Mouse (Mus musculus) cerebellum, adult 11-12 months (tissue): ENCODE measurements around the gene Rab31.
"Not testable (repeated sequence)": the region's sequence is repeated elsewhere in the genome, so short reads cannot be mapped to it uniquely, and the experiment has no call there.

Source experiments
- DNase-seq: peaks from one replicate; pipeline ENCODE4 v3.0.0; 2022

Gene Rab31

DNA sequence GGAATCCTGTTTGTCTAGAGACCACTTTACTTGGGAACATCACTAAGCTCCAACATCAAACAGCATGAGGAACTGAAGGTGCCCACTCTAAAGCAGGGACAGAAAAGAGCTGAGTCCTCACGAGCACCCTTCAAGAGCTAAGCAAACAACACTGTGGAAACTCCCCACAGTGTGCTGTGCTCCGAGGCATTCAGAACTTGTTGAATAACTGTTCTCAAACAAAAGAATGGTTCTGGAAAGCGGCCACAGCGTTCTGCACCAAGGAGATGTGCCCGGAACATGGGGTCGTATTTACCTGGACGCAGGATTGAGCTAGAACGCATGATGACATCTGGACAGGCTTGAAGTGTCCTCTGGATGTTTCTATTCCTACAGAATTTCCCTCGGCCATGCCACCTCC lies 114.6 kb downstream of the Rab31 start:
- DNase-seq, result no peak

DNA sequence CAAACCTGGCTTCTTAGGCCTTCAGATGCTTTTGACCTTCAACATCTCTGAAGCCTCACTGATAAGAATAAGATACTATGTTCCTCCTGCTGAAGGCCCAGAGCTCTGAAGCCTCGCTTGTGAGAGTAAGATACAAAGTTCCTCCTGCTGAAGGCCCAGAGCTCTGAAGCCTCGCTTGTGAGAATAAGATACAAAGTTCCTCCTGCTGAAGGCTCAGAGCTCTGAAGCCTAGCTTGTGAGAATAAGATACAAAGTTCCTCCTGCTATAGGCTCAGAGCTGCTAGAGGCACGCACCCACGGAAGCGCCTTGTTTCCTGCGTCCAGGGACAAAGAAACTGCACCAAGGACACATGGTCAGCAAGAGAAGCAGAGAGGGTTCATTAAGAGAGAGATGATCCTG lies 115.8 kb downstream of the Rab31 start:
- no peak for DNase-seq

DNA sequence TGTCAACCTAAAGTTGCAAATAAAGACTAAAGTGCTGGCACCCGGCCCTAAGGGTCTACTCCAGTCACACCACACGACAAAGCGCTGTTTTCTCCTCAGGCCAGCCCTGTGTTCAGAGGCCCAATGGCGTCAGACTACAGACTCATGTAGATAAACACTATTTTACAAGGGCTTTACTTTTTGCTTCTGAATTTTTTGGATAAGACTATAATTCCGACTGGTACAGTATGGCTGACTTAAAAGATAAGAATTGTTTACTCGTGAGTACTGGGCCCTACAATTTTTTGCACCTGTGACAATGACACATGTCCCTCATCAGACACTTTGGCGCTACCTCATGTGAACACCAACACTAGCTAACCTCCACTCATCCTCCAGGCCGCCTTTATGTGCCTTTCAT lies 116.5 kb downstream of the Rab31 start:
- no peak for DNase-seq

DNA sequence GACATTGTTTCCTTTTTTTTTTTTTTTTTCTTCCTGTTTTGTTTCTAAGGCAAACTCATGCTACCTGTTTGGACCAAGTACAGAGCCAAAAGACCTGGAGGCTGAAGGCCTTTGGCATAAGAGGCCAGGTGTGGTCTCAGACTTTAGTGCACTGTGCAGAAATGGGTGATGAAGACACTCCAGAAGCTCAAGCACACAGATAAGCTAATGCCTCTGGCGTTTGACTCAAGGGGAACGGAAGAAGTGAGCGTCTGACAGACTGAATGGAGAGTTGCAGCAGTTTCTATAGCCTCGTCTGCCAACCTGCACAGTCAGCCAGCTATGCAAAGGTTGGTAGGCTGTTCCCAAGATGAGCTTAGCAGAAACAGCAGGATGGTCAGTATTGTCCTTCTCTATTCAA lies 116.9 kb downstream of the Rab31 start:
- no peak for DNase-seq

DNA sequence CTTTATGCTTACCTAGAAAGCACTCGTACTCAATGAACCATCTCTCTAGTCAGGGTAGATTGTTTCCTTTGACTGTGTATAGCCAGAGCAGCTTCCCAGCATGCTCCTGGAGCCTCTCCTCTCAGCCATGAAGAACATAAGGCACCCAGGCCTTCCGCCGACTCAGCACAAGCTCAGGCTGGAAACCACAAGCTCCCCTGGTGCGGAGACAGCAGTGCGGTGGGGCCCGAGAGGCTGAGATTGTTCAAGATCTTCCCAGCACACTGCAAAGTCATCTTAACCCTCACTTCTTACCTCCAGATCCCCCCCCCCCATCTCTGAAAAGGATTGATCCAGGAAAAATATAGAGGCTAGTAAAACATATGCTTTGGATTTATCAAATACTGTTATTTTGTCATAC lies 122.0 kb downstream of the Rab31 start:
- DNase-seq, result no peak

DNA sequence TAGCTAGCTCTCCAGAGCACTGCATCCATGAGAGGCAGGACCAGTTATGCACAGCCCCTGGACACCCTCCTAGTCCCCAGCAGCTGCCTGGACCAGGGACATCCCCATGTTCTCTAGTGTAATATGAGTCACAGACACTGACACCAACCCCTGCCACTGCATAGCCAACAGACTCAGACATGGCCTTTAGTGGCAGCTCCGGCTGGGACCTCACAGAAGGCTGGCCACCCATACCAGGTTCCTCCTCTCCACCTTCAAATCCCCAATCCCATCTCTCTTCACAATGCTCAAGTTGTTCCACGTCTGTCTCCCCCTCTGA lies 123.4 kb downstream of the Rab31 start:
- DNase-seq, result no peak

DNA sequence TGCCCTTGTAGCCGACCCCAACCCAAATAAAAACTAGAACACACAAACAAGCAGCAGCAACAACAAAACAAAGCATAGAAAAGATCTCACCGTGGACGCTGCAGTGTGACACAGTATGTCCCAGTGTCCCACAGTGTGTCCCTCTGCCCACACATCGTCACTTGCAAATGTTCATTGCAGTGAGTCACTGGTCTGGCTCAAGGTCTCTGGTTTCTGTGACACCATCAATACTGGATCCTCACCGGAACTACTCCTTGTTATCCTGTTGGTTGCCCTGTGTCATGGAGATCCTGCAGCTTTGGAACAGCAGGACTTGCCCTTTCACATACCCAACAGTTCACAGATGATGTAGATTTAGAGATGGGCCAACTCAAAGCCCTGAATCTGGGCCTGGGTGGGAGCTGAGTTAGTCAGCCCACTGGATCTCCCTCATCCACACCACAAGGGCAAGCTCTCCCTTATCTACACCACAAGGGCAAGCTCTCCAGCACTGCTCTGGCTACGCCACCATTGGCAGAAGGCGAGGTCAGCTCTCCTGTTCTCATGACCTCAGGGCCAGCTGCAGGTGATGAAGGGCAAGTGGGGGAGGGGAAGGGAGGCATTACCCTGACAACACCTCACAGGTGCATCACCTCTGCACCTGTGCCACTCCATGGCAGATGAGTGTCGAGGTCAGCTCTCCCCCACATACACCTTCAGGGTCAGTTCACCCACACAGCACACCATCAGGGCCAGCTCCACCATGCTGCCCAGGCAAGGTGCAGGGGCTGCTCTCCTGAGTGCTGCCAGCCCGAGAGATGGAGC lies 124.0 kb downstream of the Rab31 start:
- DNase-seq, result no peak

DNA sequence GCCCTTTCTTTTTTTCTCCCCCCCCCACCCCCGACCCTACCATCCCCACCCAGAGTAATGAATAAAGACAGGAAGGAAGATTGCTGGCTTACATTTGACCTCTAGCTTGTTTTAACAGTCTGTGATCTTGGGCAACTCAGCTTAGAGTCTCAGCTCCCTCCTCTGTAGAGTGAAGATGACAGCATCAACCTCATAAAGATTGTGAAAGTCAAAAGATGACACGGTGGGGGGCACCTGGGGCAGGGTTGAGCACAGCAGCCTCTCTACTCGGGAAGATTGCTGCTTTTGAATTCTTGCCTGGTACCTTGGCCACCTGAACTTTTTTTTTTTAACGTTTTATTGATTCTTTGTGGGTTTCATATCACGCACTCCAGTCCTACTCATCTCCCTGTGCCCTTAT lies 124.6 kb downstream of the Rab31 start:
- no peak for DNase-seq

DNA sequence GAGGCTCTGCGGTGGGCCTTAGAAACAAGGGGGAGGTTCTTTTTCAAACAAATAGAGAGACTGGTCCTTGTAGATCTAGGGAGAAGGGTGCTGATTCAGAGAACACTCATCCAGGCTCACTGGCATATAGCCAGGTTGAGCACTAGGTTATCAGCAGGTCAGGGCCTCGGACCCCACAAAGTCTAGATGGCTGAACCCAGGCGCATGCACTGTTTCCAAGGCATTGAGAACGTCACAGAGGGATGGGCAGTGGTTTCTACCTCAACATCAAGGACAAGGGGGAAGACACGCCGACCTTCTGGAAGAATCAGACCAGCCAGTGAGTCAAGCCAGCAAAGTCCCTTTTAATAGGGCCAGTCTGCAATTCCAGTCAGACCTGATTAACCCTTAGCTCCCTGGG lies 125.3 kb downstream of the Rab31 start:
- DNase-seq, result no peak

DNA sequence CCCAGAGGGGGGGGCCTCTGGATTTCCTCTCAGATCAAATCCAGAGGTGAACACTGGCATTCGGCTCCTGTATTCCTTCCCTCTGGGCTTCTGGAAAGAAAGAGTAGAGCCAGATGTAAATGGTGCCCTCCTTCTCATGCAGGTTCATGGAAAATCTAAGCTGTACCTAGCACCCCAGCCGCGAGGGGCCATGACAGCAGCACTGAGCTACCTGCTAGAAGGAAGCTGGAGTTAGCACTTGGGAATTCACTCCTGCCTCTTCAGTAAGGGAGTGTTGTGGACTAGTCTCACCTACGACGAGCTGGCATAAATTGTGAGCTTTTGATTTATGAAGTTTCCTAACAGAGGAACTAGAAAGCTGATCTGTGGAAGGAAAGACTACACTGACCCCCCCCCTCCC lies 129.0 kb downstream of the Rab31 start:
- DNase-seq, result no peak

DNA sequence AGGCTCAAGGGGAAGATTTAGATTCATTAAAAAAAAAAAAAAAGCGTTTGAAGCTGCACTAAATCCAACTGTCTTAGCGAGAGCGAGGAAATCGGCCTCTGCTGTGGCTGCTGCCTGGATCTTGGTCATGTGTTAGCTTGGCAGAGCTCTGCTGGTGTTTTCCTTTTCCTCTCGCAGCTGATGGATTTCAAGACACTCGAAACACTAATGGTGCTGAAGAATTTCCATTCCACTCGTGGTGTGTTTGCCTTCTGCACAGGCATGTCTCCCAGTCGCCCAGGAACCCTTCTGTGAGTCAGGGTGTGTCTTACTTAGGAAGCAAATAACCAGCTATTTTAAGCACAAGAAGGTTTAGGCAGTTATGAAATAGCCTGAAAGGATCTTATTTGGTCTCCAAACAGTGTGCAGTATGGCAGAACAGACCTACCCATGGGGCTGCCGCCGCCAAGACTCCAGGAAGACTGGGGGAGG lies 129.5 kb downstream of the Rab31 start:
- no peak for DNase-seq

DNA sequence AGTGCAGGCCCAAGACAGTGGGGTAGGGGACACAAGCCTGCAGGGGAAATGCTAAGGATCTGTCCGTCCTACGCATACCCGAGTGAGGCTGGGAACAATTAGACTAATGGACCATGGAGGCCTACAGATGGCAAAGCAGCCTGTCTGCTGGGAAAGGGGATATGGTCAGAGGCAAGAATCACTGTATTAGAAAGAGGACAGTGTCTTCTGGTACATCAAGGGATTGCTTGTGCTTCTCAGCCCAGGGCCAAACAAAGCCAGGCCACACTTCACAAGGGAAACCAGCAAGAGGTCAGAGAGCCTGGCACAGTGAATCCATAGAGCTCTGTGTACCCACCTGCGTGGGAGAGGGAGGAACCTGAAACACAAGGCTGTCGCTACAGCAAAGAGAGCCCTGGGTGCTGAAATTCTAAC lies 130.0 kb downstream of the Rab31 start:
- DNase-seq, result no peak

DNA sequence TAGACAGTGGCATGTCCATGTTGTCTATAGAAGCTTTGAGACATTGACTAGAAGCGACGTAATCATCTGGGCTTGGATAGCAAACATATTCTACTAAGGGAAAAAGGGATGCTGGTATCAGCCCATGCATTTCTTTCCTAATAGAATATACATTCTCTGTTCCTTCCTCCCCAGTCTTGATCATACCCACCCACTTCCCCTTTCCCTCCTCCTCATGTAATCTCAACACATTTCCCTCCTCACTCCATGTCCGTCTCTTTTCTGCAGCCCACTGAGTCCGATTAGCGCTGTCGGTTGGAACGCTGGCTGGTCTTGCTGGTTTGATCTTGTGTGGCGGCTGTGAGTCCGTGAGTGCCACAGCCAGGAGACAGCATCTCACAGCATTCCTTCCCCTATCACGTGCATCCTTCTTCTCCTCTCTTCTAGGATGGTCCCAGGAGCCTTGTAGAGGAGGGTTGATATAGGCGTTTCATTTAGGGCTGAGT lies 130.8 kb downstream of the Rab31 start, which contains the start of gene Txndc2:
TSS of gene Txndc2 (minus strand) at position 435 of the 485 bp plus-strand sequence.
- no peak for DNase-seq

DNA sequence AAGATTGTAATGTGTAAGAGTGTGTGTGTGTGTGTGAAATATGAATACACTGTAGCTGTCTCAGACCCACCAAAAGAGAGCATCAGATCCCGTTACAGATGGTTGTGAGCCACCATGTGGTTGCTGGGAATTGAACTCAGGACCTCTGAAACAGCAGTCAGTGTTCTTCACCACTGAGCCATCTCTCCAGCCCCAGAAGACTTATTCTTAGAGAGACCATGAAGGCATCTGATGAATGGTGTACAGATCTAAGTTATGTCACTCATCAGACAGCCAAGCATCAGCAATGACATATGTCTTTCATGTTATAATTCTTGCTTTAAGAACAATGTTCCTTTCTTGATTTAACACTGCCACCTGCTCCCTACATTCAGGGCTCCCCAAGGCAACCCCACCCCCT lies 133.4 kb downstream of the Rab31 start:
- no peak for DNase-seq

DNA sequence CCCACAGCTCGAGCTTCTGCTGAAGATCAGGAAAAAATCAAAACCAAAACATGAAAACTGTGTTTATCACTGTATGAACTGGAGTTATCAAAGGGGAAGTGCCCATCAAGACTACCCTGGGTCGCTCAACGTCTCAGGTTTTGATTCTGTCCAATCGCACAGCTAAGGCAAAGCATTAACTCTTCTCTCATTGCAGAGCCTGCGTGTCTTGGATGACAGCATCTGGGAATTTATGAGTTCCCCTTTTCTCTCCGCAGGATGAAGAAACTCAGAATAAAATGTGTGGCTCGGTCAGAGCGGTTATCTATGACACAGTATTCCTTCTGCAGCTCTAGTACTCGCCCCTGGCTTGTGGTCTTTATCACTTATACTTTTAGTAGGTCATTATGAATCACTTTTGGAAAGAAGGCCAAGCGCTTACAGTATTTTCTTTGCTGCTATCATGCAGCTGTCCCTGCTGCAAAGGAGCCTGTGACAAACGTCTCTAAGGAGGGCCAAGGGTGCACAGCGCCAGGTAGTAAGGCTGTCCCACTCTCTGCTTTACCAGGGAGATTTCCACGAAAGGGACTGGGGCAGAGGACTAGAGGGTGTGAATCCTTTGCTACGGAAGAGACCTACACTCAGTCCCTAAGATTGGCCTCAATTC lies 136.7 kb downstream of the Rab31 start:
- no peak for DNase-seq

DNA sequence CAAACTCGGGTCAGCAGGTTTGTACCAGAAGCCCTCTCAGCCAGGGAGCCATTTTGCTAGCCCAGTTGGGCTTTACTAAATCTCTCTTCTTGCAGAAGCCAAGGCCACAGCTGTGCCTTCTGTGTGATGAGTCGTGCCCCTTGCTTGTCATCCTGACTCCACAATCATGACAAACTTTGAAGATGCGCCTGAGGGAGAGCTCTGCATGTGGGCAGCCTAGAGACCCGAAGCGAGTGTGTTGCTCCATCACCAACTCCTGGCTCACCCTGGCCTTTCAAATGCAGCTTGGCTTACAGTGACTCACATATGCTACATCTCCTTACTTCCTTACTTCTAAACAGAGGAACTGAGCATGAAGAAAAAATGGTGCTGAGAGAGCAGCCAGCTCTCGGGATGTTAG lies 142.6 kb downstream of the Rab31 start:
- no peak for DNase-seq

DNA sequence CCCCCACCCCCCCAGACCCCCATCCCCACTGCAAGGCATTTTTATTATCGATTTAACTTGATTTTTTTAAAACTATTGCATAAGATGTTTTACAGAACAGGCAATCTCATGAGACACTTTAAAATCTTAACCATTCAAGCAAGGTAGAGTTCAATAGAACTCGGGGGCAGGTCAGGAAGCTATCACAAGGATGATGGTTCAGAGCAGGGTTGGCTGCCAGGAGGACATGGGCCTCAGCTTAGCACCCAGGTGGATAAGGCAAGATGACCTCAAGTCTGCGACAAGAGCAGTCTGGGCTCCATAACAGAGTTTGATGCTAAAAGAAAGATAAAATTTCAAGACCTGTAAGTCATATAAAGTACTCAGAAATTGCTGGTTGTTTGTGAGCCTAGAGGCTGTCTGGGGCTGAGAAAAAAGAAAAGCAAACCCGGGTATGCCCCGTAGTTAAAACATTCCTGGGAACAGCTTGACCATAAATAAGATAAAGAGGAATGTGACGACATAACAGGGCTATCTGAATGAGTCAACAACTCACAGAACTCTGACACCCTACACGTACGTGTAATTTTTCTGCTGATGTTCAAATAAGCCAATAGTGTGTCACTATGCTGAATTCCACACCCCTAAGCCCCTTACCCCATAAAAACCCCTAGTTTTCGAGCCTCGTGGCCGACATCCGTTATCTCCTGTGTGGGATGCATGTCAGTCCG lies 143.6 kb downstream of the Rab31 start:
- not testable (repeated sequence) for DNase-seq

DNA sequence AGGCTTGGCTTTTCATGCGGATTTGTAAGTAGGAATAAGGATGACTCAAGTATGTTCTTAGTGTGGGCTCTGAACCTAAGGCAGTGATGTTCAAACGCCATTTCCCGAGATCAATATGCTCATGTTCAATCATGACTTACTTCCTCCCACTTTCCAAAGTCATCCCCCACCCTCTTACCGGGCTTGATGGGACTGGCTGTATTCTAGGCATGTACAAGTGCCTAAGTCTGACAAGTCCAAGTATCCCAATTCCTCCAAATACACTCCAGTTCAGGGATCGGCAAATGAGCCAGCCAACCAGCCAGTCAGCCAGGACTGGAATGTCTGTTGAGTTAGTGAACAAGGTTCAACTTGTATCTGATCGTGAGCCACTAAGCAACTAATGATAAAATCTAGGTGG lies 146.3 kb downstream of the Rab31 start:
- DNase-seq, result no peak

DNA sequence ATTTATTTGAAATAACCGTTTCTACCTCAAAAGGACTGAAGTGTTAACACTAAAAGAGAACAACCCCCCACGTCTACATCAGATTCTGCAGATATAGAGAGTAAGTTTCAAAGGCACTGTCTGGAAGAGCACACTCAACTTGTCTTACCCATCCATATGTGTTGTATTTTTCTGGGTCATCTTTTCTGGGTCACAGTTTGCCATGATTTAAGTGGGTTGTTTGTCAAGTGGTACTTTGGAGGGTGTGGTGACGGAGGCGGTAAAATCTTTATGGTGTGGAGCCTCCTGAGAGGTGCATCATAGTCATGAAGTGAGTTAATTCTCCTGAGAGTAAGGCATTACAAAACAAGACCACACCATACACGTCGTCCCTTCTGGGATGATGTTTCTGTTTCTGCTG lies 147.0 kb downstream of the Rab31 start:
- no peak for DNase-seq

DNA sequence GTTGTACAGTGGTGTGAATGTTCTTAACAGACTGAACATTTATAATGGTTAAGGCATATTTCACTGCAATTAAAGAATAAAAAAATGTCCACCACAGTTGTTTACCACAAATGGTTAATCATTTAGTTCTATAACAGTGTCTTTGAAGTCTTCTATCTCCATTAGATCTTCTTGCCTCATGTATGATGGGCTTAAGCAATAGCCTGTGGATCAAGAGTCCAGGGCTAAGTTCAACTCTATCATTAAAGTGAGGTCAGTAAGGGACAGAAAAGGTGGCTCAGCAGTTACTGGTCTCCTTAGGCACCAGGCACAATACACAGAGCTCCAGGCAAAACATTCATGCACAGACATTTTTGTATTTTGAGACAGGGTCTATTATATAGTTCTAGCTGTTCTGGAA lies 149.4 kb downstream of the Rab31 start:
- DNase-seq, result no peak

DNA sequence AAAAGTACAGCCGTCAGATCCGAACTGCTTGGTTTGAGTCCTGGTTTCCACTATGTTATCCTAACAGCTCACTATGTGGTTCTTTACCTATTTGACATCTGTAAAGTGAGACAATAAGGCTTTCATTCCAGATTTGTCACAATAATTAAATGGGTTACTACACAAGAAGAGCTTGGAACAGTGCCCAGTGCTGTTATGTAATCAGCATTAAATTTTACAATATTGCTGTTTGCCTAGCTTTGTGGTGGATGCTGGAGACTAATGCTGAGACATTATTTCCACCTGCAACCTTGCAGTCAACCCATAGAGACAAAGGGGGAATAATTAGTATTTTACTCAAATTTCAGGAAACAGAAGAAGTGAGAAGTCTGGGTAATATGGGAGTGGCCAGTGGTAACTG lies 154.1 kb downstream of the Rab31 start:
- no peak for DNase-seq

DNA sequence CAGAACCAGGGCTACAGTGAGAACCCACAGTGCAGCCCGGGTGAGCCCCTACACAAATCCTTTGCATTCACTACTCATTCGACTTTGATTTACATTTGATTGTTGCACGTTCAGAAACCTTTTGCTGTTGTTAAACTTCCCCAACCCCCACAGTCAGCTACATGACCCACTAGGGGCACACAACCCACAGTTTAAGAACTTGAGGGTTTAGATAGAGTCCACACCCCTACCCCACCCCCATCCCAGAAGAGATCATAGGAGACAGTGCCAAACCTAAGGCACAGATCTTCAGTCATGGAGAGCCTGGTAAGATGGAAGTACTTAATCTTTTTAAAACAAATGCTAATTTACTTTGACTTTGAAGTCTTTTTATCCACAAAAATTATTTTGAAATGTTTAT lies 156.9 kb downstream of the Rab31 start:
- DNase-seq, result peak; percentile 13

DNA sequence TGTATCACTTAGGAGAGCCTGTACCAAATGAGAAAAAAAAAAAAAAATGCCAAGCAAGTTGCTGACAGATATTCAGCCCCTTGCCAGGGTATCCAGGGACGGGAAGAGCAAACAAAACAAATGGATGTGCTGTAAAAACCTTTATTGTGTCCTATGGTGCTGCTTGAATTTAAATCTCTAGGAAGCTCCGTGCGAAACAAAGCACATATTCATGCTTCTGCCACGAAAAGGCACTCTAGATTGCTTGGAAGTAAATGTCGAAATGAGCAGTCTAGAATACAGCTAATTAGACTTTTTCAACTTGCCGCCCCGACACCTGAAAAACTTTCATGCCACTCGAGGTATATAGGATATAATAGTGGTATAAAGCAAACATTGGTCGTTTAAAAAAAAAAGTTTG lies 158.1 kb downstream of the Rab31 start:
- DNase-seq, result peak; percentile 16
